Mouse (Mus musculus) midbrain, postnatal 0 days (tissue): ENCODE results near the gene Tenm4. TPM values are rescaled to one million over a fixed set of nuclear protein-coding genes. Genes with fewer than 3 reads are reported as not detected.

Experiments
- ATAC-seq: fragments of 200-750 bp; cut with Nextera tagmentation; 2 replicates; pipeline ENCODE4 v1.8.0; 2017; ENCODE audit warnings: moderate number of reproducible peaks, mild to moderate bottlenecking, moderate TSS enrichment, moderate library complexity; ENCODE audit not compliant: low FRiP score
- DNase-seq: peaks from one replicate; pipeline ENCODE4 v3.0.0-alpha.2; 2015; ENCODE audit warnings: low spot score
- H3K27ac ChIP-seq: fragments of 300-500 bp; sonication (generic); 2 replicates; pipeline ENCODE4 v1.5.1; 2014; ENCODE audit warnings: low read depth, mild to moderate bottlenecking, low read length, mixed read lengths
- H3K27me3 ChIP-seq: fragments of 300-500 bp; sonication (generic); 2 replicates; pipeline ENCODE4 v1.6.1; 2014; ENCODE audit warnings: low read length, control low read depth, mixed read lengths; ENCODE audit not compliant: insufficient read depth
- H3K36me3 ChIP-seq: fragments of 300-500 bp; sonication (generic); 2 replicates; pipeline ENCODE4 v1.6.1; 2014; ENCODE audit warnings: low read length, control low read depth, mixed read lengths; ENCODE audit not compliant: insufficient read depth
- H3K4me1 ChIP-seq: fragments of 300-500 bp; sonication (generic); 2 replicates; pipeline ENCODE4 v1.6.1; 2014; ENCODE audit warnings: mild to moderate bottlenecking, control low read depth, antibody characterized with exemption, low read length, mixed read lengths; ENCODE audit not compliant: insufficient read depth
- H3K4me2 ChIP-seq: fragments of 300-500 bp; sonication (generic); 2 replicates; pipeline ENCODE4 v1.6.1; 2014; ENCODE audit warnings: low read depth, mild to moderate bottlenecking, low read length, mixed read lengths; ENCODE audit not compliant: poor library complexity, severe bottlenecking
- H3K4me3 ChIP-seq: fragments of 300-500 bp; sonication (generic); 2 replicates; pipeline ENCODE4 v1.5.1; 2014; ENCODE audit warnings: low read depth, mild to moderate bottlenecking, low read length, moderate library complexity
- H3K9ac ChIP-seq: fragments of 300-500 bp; sonication (generic); replicated peaks from 2 replicates; pipeline ENCODE4 v1.6.1; 2014; ENCODE audit warnings: mild to moderate bottlenecking, low read length, moderate library complexity, mixed read lengths; ENCODE audit not compliant: poor library complexity, severe bottlenecking
- H3K9me3 ChIP-seq: fragments of 300-500 bp; sonication (generic); 2 replicates; pipeline ENCODE4 v1.6.1; 2016; ENCODE audit warnings: low read length, control low read depth
- CTCF ChIP-seq: IDR thresholded peaks from 2 replicates; pipeline ENCODE4 v1.5.1; 2016; ENCODE audit warnings: antibody characterized with exemption, mild to moderate bottlenecking
- WGBS: fragments of 180-500 bp; shearing (Covaris S2); extraction: QIAGEN DNeasy Blood & Tissue Kit; methylation state at CpG from one replicate; pipeline ENCODE4 v1.1.7; 2014; 5-methylcytosine and 5-hydroxymethylcytosine counted together
- polyA plus RNA-seq: library from polyadenylated mRNA; unstranded; fragments of >200 nt; fragmentation: Nextera tagmentation; extraction: Ambion mirVana; gene quantifications from 2 replicates; pipeline ENCODE4 v1.2.1, GENCODE M21; 2015
- total RNA-seq: library from RNA; depleted of rRNA; stranded (reverse); fragments of >200 nt; gene quantifications from 2 replicates; pipeline ENCODE4 v1.2.3, GENCODE M21; 2014

Tenm4 gene
- total and polyA plus RNA-seq, 2 experiments from 2014 or later = 35.9 to 56.0 TPM

DNA sequence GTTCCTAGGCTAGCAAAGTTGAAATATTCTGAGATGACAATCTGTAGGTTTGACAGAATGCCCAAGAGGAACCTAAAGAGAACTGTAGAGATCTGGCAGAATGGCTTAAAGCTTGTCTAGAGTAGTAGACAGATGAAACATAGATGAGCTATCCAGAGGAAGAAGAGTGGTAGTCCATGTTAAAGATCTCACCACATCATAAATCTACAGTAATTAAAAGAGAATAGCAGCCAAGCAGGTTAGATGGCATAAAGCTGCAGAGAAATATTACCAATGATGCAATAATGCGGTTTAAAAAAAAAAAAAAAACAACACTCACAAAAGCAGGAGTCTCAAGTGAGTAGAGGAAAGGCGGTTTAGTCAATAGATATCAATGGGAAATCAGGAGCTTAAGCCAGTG, 580.2 kb downstream of the Tenm4 start:
- Histone ChIP-seq H3K27ac (no peak overlapping the region), H3K36me3 (no peaks in the 10 kb centered on the region), H3K27me3 (no peaks in the 10 kb centered on the region), H3K4me1 (peaks cover 4% of the 10 kb centered on the region; the same call in 1 of the 2 replicates), H3K4me3 (no peak overlapping the region), H3K9ac (no peak overlapping the region), H3K9me3 (no peaks in the 10 kb centered on the region), H3K4me2 (no peak overlapping the region)
- DNase-seq = no peak
- no peak for TF ChIP-seq CTCF
- ATAC-seq = no peak
- 96% methylated on average over 2 of the region's 2 CpGs for WGBS

- TF ChIP-seq CTCF = no peak
- no peak for ATAC-seq
- Histone ChIP-seq H3K4me3 (no peak overlapping the region), H3K9ac (no peak overlapping the region), H3K4me2 (no peak overlapping the region), H3K4me1 (peaks cover 4% of the 10 kb centered on the region; the same call in 1 of the 2 replicates), H3K27me3 (no peaks in the 10 kb centered on the region), H3K27ac (no peak overlapping the region), H3K36me3 (no peaks in the 10 kb centered on the region), H3K9me3 (no peaks in the 10 kb centered on the region)
- 95% methylated on average over 2 of the region's 2 CpGs for WGBS
- no peak for DNase-seq
Observed at GRCm38 (mm10) chr7:96752776-96753175, 581.7 kb downstream of the Tenm4 start.

- H3K27ac ChIP-seq = no peak overlapping the region
- DNase-seq (no peak), ATAC-seq (no peak)
- no peaks in the 10 kb centered on the region for H3K27me3 ChIP-seq
- H3K4me1 ChIP-seq = peaks cover 4% of the 10 kb centered on the region; the same call in 1 of the 2 replicates
- WGBS = 69% methylated on average over 4 of the region's 4 CpGs
- H3K9ac ChIP-seq = no peak overlapping the region
- H3K4me3 ChIP-seq = no peak overlapping the region
- TF ChIP-seq CTCF = no peak
- H3K4me2 ChIP-seq = no peak overlapping the region
- no peaks in the 10 kb centered on the region for H3K36me3 ChIP-seq
- H3K9me3 ChIP-seq = no peaks in the 10 kb centered on the region
Observed at GRCm38 (mm10) chr7:96753335-96754095, 582.5 kb downstream of the Tenm4 start.

GRCm38 (mm10) chr7:96754175-96754574, 583.1 kb downstream of the Tenm4 start:
- no peak overlapping the region for H3K4me2 ChIP-seq
- H3K4me1 ChIP-seq = peaks cover 4% of the 10 kb centered on the region; the same call in 1 of the 2 replicates
- no peak for ATAC-seq
- no peak overlapping the region for H3K4me3 ChIP-seq
- 43% methylated on average over 12 of the region's 12 CpGs for WGBS
- no peaks in the 10 kb centered on the region for H3K27me3 ChIP-seq
- no peak for TF ChIP-seq CTCF
- H3K36me3 ChIP-seq = no peaks in the 10 kb centered on the region
- H3K9ac ChIP-seq = no peak overlapping the region
- H3K9me3 ChIP-seq = no peaks in the 10 kb centered on the region
- DNase-seq = no peak
- H3K27ac ChIP-seq = no peak overlapping the region

DNA sequence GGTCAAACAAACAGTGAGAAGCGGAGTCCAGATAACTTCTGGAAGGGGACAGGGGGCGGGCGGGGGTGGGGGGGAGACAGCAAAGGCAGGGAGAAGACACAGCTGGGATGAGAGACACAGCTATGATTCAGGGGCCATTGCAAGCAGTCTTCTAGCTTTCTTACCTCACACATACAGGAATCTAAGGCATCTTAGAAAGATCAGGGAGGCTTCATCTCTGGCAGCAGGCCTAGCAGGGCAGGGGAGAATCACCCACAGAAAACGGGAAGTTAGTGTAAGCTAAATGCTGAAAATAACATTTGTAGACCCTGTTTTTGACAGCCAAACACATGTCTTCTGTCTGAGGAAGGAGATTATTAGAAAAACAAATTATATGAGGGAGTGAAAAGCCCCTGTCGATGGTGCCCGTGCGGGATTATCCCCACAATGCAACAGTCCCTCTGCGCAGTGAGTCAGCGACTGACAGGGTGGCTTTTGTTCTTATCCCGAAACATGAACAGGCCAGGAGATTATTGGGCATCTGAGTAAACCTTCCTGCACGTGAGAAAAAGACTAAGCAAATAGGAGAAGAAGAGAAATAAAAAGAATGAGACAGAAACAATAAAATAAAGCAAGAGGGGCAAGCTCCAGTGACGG, 584.5 kb downstream of the Tenm4 start:
- H3K36me3 ChIP-seq = no peaks in the 10 kb centered on the region
- H3K27ac ChIP-seq = no peak overlapping the region
- H3K4me1 ChIP-seq = peaks cover 4% of the 10 kb centered on the region; the same call in 1 of the 2 replicates
- H3K9ac ChIP-seq = no peak overlapping the region
- H3K4me2 ChIP-seq = no peak overlapping the region
- H3K27me3 ChIP-seq = no peaks in the 10 kb centered on the region
- no peak for TF ChIP-seq CTCF
- ATAC-seq (no peak), DNase-seq (no peak)
- 45% methylated on average over 12 of the region's 12 CpGs for WGBS
- H3K9me3 ChIP-seq = no peaks in the 10 kb centered on the region
- H3K4me3 ChIP-seq = no peak overlapping the region

DNA sequence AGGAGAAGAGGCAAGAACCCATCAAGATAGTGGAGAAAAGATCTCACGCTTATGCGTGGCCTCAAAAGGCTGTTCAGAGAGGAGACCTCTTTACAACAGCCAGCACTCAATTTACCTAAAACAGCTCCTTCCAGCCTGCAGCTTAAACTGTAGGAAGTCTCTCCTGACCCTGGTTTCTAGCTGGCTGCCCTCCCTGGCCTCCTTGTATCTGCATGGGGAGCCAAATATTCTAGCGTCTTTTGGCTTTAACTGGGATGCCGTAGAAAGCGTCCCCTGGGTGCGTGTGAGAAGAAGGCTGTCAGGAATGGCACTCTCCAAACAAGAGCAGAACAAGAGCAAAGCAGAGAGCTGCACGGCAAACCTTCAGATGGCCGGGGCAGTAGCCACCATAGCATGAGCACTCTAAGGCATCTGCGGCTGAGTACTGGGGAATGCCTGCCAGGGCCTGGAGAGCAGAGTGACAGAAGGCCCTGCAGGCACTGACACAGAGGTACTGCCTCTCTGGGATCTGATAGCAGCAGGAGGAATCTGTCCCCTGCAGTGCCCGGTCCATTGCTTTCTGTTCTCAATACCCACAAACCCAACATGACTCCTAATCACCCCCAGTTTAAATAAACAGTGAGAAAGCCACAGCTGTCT, 585.2 kb downstream of the Tenm4 start:
- DNase-seq = no peak
- no peak overlapping the region for H3K9ac ChIP-seq
- TF ChIP-seq CTCF = no peak

More for the DNA sequence above, 585.2 kb downstream of the Tenm4 start:
- Histone ChIP-seq H3K4me3 (no peak overlapping the region), H3K4me1 (peaks cover 4% of the 10 kb centered on the region; the same call in 1 of the 2 replicates), H3K4me2 (no peak overlapping the region), H3K27me3 (no peaks in the 10 kb centered on the region), H3K9me3 (no peaks in the 10 kb centered on the region), H3K27ac (no peak overlapping the region), H3K36me3 (no peaks in the 10 kb centered on the region)
- 53% methylated on average over 10 of the region's 10 CpGs for WGBS
- no peak for ATAC-seq
